Mouse (Mus musculus) spleen, adult 2 months (tissue): Measurements from ENCODE around the gene Cmip.

ENCODE experiments used
- CTCF ChIP-seq: fragments of 200-500 bp; IDR thresholded peaks from 2 replicates; pipeline ENCODE4 v1.5.1; 2011; ENCODE audit warnings: mild to moderate bottlenecking, inconsistent platforms; ENCODE audit not compliant: insufficient read depth, insufficient read length, insufficient replicate concordance; ENCODE audit errors: extremely low read depth
- POLR2A ChIP-seq: fragments of 200-500 bp; IDR thresholded peaks from 2 replicates; pipeline ENCODE4 v1.6.1; 2011; ENCODE audit warnings: low read depth, low read length, inconsistent platforms

DNA sequence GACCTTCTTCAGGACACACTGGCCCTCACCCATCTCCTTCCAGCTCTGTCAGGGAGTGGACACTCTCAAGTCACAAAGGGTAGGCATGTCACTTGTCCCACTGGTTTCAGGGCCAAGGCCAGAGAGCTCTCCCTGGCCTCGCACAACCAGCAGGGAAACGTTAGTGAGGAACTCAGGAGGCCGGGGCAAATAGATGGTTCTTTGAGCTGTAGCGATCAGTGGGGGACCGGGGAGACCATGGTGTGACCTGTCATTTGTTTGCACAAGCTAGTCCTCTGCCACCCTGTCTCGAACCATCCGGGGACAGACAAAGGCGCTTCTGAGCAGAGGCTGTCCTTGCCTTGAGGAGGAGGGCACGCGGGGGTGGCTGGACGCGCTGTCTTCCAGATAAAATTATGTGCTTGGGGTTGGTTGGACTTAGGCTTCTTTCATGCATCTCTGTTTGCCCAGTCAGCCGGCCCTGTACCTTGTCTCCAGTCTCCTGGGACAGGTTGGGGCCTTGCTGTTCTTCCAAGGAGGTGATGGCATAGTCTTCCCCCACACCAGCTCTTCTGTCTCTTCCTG is 99.3 kb downstream of the Cmip start:
- no peak for TF ChIP-seq CTCF
- no peak for TF ChIP-seq POLR2A
